Mouse (Mus musculus) midbrain, embryonic 14.5 days (tissue): ENCODE data around the gene Adgrb2. TPM values are rescaled to one million over a fixed set of nuclear protein-coding genes. Genes with fewer than 3 reads are reported as not detected.
A peak's percentile ranks its signal among the peaks of the same experiment; 100 is the strongest.

Experiments
- ATAC-seq: fragments of 200-750 bp; cut with Nextera tagmentation; 2 replicates; pipeline ENCODE4 v1.8.0; 2017; ENCODE audit warnings: moderate number of reproducible peaks, moderate library complexity; ENCODE audit not compliant: low FRiP score, low TSS enrichment
- DNase-seq: peaks from one replicate; pipeline ENCODE4 v3.0.0-alpha.2; 2015
- H3K27ac ChIP-seq: fragments of 300-500 bp; sonication (generic); replicated peaks from 2 replicates; pipeline ENCODE4 v1.5.1; 2014; ENCODE audit warnings: mild to moderate bottlenecking, low read depth, low read length, moderate library complexity
- H3K27me3 ChIP-seq: fragments of 300-500 bp; sonication (generic); 2 replicates; pipeline ENCODE4 v1.6.1; 2014; ENCODE audit warnings: low read length, control low read depth, mixed read lengths; ENCODE audit not compliant: control insufficient read depth, insufficient read depth
- H3K36me3 ChIP-seq: fragments of 300-500 bp; sonication (generic); 2 replicates; pipeline ENCODE4 v1.6.1; 2014; ENCODE audit warnings: low read length, control low read depth; ENCODE audit not compliant: control insufficient read depth, insufficient read depth
- H3K4me1 ChIP-seq: fragments of 300-500 bp; sonication (generic); 2 replicates; pipeline ENCODE4 v1.6.1; 2014; ENCODE audit warnings: mild to moderate bottlenecking, antibody characterized with exemption, low read length, control low read depth; ENCODE audit not compliant: control insufficient read depth, insufficient read depth
- H3K4me2 ChIP-seq: fragments of 300-500 bp; sonication (generic); 2 replicates; pipeline ENCODE4 v1.6.1; 2014; ENCODE audit warnings: mild to moderate bottlenecking, low read length, moderate library complexity
- H3K4me3 ChIP-seq: fragments of 300-500 bp; sonication (generic); replicated peaks from 2 replicates; pipeline ENCODE4 v1.5.1; 2014; ENCODE audit warnings: low read depth, low read length
- H3K9ac ChIP-seq: fragments of 300-500 bp; sonication (generic); replicated peaks from 2 replicates; pipeline ENCODE4 v1.6.1; 2014; ENCODE audit warnings: mild to moderate bottlenecking, low read length, moderate library complexity
- H3K9me3 ChIP-seq: fragments of 300-500 bp; sonication (generic); 2 replicates; pipeline ENCODE4 v1.6.1; 2016; ENCODE audit warnings: low read length, control low read depth, mixed read lengths; ENCODE audit not compliant: control insufficient read depth
- WGBS: fragments of 180-500 bp; shearing (Covaris S2); extraction: QIAGEN DNeasy Blood & Tissue Kit; methylation state at CpG from one replicate; pipeline ENCODE4 v1.1.7; 2014; 5-methylcytosine and 5-hydroxymethylcytosine counted together
- polyA plus RNA-seq: library from polyadenylated mRNA; unstranded; fragments of >200 nt; fragmentation: Nextera tagmentation; extraction: Ambion mirVana; gene quantifications from 2 replicates; pipeline ENCODE4 v1.2.1, GENCODE M21; 2014

Adgrb2 gene
- 15.9 and 16.9 TPM in 2 replicates for polyA plus RNA-seq

DNA sequence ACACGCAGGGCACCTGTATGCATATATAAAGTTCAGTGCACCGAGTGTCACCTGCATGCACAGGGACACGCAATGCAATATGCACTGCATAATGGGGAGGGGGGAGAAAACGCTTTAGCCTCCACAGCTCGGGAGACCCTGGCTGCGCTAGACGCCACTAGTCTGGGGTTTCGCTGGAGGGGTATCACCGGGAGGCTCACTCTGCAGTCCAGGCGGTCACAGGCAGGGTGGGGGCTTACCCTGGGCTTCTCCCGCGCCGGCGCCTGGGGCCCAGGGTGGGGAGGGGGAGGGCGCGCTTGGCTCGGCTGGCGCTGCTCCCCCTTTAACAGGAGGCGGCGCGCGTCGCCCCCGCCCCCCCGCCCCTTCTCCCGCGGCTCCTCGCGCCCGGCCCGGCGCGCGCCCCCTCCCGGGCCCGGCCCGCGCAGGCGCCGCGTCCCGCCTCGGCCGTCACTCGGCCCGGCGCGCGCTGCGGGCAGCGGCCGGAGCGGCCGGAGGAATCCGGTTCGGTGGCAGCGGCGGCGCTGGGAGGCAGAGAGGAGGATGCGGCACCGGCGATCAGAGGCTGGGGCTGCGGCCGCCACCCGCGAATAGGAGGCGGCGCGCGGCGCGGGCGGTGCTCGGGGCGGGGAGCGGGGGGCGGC, at the start of gene Adgrb2:
TSS of gene Adgrb2 (plus strand) at position 450 of the 641 bp plus-strand sequence.
- Histone ChIP-seq H3K9me3 (no peaks in the 10 kb centered on the region), H3K4me1 (peaks cover 66% of the 10 kb centered on the region), H3K4me2 (peak within 1 kb of the TSS; percentile 86), H3K27ac (peak within 1 kb of the TSS; percentile 87), H3K36me3 (no peaks in the 10 kb centered on the region), H3K4me3 (peak within 1 kb of the TSS; percentile 76), H3K9ac (peak within 1 kb of the TSS; percentile 81), H3K27me3 (no peaks in the 10 kb centered on the region)
- WGBS: under 1% methylated on average over 43 of the region's 77 CpGs
- DNase-seq: peak; percentile 86
- ATAC-seq: peak; percentile 53

DNA sequence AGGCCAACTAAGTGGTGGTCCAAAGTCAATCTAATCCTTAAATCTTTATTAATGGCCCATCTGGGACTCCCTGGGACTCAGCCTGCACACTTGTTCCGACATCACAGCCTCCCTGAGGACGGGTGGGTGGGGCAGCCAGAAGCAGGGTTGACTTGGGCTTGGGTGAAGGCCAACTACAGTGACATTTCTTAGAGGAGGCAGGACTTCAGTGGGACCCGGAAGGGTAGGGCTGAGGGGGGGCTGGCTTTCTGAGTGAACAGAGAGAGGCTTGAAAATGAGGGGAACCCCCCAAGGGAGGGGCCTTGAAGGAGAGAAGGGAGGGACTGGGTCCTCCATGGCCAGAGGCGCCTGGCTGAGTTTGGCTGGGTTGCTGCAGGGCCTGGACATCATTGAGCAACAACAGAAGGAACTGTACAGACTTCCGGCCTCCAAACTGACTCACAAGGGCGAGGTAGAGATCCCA, 33.3 kb upstream of the Adgrb2 start:
- Histone ChIP-seq H3K9me3 (no peaks in the 10 kb centered on the region), H3K27me3 (no peaks in the 10 kb centered on the region), H3K4me3 (no peak overlapping the region), H3K9ac (no peak overlapping the region), H3K4me2 (no peak overlapping the region), H3K36me3 (no peaks in the 10 kb centered on the region), H3K4me1 (no peaks in the 10 kb centered on the region), H3K27ac (no peak overlapping the region)
- ATAC-seq (no peak), DNase-seq (no peak)
- WGBS: 62% methylated on average over 6 of the region's 6 CpGs

DNA sequence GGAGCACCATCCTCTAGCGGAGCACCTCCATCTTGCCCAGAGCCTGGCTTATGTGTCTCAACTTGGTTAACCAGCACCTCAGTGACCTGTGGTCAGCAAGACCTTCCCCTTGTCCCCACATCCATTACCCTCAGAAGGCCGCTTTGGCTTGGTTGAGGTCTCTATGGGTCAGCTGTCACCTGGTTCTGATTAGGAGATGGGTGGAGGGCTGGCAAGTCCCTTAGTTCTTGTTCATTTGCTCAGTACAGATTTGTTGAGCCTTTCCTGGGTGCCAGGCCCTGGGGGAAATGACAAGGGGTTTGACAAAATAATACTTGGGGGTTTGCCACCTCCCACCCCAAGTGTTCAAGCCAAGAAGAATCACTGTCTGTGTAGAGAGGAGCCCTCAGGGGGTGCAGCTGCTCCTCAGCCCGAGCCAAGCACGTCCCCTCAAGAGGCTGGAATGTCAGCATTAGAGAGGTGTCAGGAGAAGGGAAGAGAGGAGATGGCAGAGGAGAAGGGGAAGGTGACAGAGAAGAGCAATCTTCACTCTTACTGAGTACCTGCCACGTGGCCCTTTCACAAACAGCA, 32.3 kb upstream of the Adgrb2 start:
- H3K27ac ChIP-seq: no peak overlapping the region
- H3K9me3 ChIP-seq: no peaks in the 10 kb centered on the region
- no peak for ATAC-seq
- WGBS: 63% methylated on average over 5 of the region's 5 CpGs
- no peak overlapping the region for H3K9ac ChIP-seq
- H3K27me3 ChIP-seq: no peaks in the 10 kb centered on the region
- no peak for DNase-seq
- H3K4me1 ChIP-seq: no peaks in the 10 kb centered on the region
- no peak overlapping the region for H3K4me2 ChIP-seq
- no peak overlapping the region for H3K4me3 ChIP-seq
- no peaks in the 10 kb centered on the region for H3K36me3 ChIP-seq

- Histone ChIP-seq H3K4me3 (no peak overlapping the region), H3K9ac (no peak overlapping the region), H3K4me2 (no peak overlapping the region), H3K36me3 (no peaks in the 10 kb centered on the region), H3K27me3 (no peaks in the 10 kb centered on the region), H3K9me3 (no peaks in the 10 kb centered on the region), H3K27ac (no peak overlapping the region), H3K4me1 (0 out of 2 replicates have a peak, but pooled peaks cover 4% of the 10 kb centered on the region)
- ATAC-seq (no peak), DNase-seq (no peak)
- 58% methylated on average over 2 of the region's 2 CpGs for WGBS
These were observed 30.1 kb upstream of the Adgrb2 start for GRCm38 (mm10) chr4:129954527-129954926.

DNA sequence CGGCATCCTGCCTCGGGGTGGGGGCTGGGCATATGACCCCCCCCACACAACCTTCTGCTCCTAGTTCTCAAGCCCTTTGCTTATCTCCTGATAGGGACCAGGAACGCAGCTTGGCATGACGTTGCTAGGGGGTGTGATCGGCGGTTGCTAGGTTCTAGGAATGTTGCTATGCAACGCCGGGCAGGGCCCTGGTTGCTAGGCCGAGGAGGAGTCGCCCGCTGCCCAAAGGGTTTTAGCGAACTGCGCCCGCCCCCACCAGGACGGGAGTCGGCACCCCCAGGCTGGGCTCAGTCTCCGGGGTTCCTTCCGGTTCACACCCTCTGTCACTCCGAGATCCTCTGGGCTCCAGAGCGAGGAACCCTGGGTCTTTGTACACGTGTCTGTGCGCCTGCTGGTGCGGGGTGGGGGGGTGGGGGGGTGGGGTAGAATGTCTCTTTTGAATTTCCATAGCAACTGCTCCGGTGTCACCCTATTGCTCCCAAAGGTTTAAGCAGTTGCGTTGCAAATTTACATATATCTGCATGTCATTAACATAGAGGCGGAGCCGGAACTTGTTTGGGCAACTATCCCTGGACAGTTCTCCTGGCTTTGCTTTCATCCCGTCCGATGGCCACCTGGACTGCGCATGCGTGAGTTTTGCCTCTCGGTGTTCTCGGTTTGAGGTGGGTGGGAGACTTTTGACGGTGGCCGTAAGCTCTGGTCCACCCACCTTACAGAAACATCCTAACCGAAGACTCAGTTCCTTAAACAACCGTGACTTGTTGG, 24.3 kb upstream of the Adgrb2 start:
- Histone ChIP-seq H3K36me3 (no peaks in the 10 kb centered on the region), H3K9ac (peak overlapping the region; percentile 45; the same call in 1 of the 2 replicates), H3K27me3 (no peaks in the 10 kb centered on the region), H3K4me2 (peak overlapping the region; percentile 98), H3K27ac (peak overlapping the region; percentile 83), H3K4me1 (peaks cover 22% of the 10 kb centered on the region), H3K9me3 (no peaks in the 10 kb centered on the region), H3K4me3 (peak overlapping the region; percentile 41)
- ATAC-seq (peak; percentile 85), DNase-seq (peak; percentile 91)
- WGBS: 1% methylated on average over 36 of the region's 37 CpGs

GRCm38 (mm10) chr4:129965294-129965693, 19.4 kb upstream of the Adgrb2 start:
- Histone ChIP-seq H3K4me3 (no peak overlapping the region), H3K27me3 (no peaks in the 10 kb centered on the region), H3K4me1 (peaks cover 44% of the 10 kb centered on the region), H3K9ac (no peak overlapping the region), H3K36me3 (no peaks in the 10 kb centered on the region), H3K27ac (no peak overlapping the region), H3K4me2 (no peak overlapping the region), H3K9me3 (no peaks in the 10 kb centered on the region)
- DNase-seq: no peak
- ATAC-seq: no peak
- 68% methylated on average over 11 of the region's 11 CpGs for WGBS

- WGBS: under 1% methylated on average over 10 of the region's 10 CpGs
- peak; percentile 41; the same call in 1 of the 2 replicates for ATAC-seq
- Histone ChIP-seq H3K36me3 (no peaks in the 10 kb centered on the region), H3K4me1 (peaks cover 39% of the 10 kb centered on the region), H3K4me3 (no peak overlapping the region), H3K9me3 (no peaks in the 10 kb centered on the region), H3K9ac (no peak overlapping the region), H3K27ac (peak overlapping the region; percentile 89), H3K27me3 (no peaks in the 10 kb centered on the region), H3K4me2 (peak overlapping the region; percentile 30; the same call in 1 of the 2 replicates)
- DNase-seq: peak; percentile 82
These were observed 18.5 kb upstream of the Adgrb2 start for GRCm38 (mm10) chr4:129966201-129966600.

- H3K27me3 ChIP-seq: no peaks in the 10 kb centered on the region
- H3K4me2 ChIP-seq: peak overlapping the region; percentile 34
- peaks cover 38% of the 10 kb centered on the region for H3K4me1 ChIP-seq
- peak overlapping the region; percentile 26; the same call in 1 of the 2 replicates for H3K9ac ChIP-seq
- WGBS: 12% methylated on average over 13 of the region's 13 CpGs
- H3K36me3 ChIP-seq: no peaks in the 10 kb centered on the region
- H3K9me3 ChIP-seq: no peaks in the 10 kb centered on the region
- DNase-seq: peak; percentile 89
- ATAC-seq: peak; percentile 82
- H3K27ac ChIP-seq: peak overlapping the region; percentile 89
- H3K4me3 ChIP-seq: no peak overlapping the region
These were observed 17.4 kb upstream of the Adgrb2 start for GRCm38 (mm10) chr4:129967024-129968014.
